Mouse (Mus musculus): ENCODE measurements around the gene Upk3b.

Gene Upk3b

GRCm38 (mm10) chr5:136038258-136039214 lies at the start of gene Upk3b:
Upk3b (plus strand) TSS chr5:136038496.
- in situ Hi-C loops (cut with MboI) = no loop called here

GRCm38 (mm10) chr5:135990601-135991000 lies 47.7 kb upstream of the Upk3b start:
- in situ Hi-C loops (cut with MboI) = no loop called here

GRCm38 (mm10) chr5:135993381-135993965 lies 44.8 kb upstream of the Upk3b start:
- in situ Hi-C loops (cut with MboI) = no loop called here

- in situ Hi-C loops (cut with MboI) = no loop called here
These were observed 44.0 kb upstream of the Upk3b start for GRCm38 (mm10) chr5:135994335-135994724.

- in situ Hi-C loops (cut with MboI) = no loop called here
These were observed 43.3 kb upstream of the Upk3b start, which contains the start of gene Dtx2 for GRCm38 (mm10) chr5:135994725-135995687. Dtx2 (plus strand) TSS chr5:135994800.

GRCm38 (mm10) chr5:135996162-135996561 lies 42.1 kb upstream of the Upk3b start:
- in situ Hi-C loops (cut with MboI) = no loop called here

GRCm38 (mm10) chr5:136001222-136001621 lies 37.1 kb upstream of the Upk3b start:
- in situ Hi-C loops (cut with MboI) = no loop called here

GRCm38 (mm10) chr5:136002325-136002724 lies 36.0 kb upstream of the Upk3b start:
- in situ Hi-C loops (cut with MboI) = no loop called here

GRCm38 (mm10) chr5:136002751-136003151 lies 35.5 kb upstream of the Upk3b start:
- in situ Hi-C loops (cut with MboI) = no loop called here

- in situ Hi-C loops (cut with MboI) = no loop called here
These were observed 33.8 kb upstream of the Upk3b start for GRCm38 (mm10) chr5:136004537-136004936.

GRCm38 (mm10) chr5:136007745-136008144 lies 30.6 kb upstream of the Upk3b start:
- in situ Hi-C loops (cut with MboI) = no loop called here

GRCm38 (mm10) chr5:136014877-136015276 lies 23.4 kb upstream of the Upk3b start:
- in situ Hi-C loops (cut with MboI) = no loop called here

GRCm38 (mm10) chr5:136015586-136015985 lies 22.7 kb upstream of the Upk3b start:
- in situ Hi-C loops (cut with MboI) = no loop called here

GRCm38 (mm10) chr5:136016014-136016876 lies 22.1 kb upstream of the Upk3b start:
- in situ Hi-C loops (cut with MboI) = no loop called here

GRCm38 (mm10) chr5:136017262-136017661 lies 21.0 kb upstream of the Upk3b start:
- in situ Hi-C loops (cut with MboI) = no loop called here

GRCm38 (mm10) chr5:136018726-136019125 lies 19.6 kb upstream of the Upk3b start:
- in situ Hi-C loops (cut with MboI) = no loop called here

GRCm38 (mm10) chr5:136019907-136020306 lies 18.4 kb upstream of the Upk3b start:
- in situ Hi-C loops (cut with MboI) = no loop called here

GRCm38 (mm10) chr5:136025712-136026111 lies 12.6 kb upstream of the Upk3b start:
- in situ Hi-C loops (cut with MboI) = no loop called here

GRCm38 (mm10) chr5:136026859-136027258 lies 11.4 kb upstream of the Upk3b start:
- in situ Hi-C loops (cut with MboI) = no loop called here

- in situ Hi-C loops (cut with MboI) = no loop called here
These were observed 10.5 kb upstream of the Upk3b start for GRCm38 (mm10) chr5:136027612-136028311.
